Mouse (Mus musculus): ENCODE data around the gene Dlg2.

Dlg2 gene

DNA sequence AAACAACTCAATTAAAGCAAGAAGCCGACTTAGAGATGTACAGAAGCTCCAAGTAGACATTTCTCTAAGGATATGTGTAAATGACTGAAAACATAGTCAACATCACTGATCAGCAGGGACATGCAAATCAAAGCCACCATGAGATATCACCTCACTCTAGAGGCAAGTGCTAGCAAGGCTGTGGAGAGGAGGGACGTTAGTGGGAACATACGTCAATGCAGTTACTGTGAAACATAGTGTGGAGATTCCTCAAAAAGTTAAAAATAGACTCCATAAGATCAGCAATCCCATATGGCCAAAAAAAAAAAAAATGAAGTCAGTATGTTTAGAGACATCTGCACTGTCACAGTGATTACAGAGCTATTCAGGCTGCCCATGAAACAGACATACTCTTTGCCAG lies 349.2 kb downstream of the Dlg2 start:
- DNase-seq (ENCODE audit: low read depth, low spot score) = no peak

DNA sequence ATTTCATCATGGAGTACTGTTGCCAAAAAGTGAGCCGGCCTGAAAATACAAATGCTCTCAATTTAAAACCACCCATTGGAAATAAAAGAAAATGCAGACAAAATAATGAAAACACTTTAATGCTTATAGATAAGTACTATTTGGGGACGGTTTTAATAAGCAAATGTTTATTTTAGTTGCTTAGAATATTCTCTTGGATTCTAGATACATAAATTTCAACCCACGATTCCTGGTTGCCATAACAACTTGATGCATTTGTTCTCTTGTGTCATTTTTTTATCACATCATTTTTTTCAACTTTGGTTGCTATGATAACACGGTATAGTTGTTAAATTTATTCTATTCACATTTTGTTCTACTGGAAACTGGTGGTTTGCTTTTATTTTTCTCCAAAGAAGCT lies 364.8 kb downstream of the Dlg2 start:
- no peak for DNase-seq (ENCODE audit: low read depth, low spot score)

DNA sequence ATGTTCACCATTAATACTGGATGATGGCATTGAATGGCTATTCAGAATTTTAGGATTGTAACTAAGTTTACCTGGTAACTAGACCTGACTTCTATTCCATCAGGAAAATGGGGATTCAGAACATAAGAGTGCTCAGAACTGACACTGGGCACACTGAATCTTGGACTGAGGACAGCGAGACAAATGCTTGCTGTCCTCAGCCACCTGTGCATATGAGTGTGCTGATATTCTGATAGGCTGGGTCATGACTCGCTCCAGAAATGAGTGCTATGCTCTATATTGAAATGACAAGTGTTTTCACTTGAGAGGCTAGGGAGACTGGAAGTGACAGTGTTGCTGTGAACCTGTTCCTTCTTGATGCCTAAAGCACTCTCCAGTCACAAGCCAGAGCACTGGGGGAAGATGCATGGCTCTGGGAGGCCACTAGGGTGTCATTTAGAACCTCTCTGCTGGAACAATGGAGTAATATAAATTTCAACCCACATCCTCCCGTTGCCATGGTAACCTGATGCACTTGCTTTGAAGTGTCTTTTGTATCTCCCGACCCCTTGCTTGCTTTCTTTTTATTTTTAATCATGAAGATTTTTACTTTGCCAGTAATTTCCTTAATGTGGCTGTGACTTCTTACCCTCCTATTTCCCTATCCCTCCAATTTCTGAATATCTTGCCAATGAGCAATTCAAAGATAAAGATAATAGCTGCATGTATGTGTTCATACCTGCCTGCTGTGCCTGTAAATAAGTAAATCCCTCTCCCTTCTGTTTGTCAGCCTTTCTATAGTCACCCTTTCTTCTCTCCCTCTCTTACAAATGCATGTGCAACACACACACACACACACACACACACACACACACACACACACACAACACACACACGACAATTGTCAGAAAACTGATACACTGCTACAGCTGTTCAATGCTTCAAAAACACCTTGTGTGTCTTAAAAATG lies 367.1 kb downstream of the Dlg2 start:
- DNase-seq (ENCODE audit: low read depth, low spot score) = peak; percentile 25

DNA sequence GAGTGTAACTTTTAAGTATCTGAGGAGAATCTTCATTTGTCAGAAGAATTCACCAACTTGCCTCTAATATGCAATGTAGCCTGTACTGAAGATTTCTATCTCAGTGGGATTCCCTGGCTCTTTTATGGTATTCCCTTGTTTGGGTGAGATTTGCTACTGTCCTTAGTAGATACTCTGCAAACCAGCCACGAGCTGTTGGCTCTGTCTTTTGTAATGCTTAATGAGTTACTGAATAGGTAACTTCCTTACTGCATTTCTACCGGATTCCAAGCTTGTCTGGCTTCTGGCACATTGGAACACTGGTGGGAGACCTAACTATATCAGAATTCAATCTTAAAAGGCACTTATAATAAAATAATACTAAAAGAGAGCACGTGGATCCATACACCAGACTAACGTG lies 400.3 kb downstream of the Dlg2 start:
- peak; percentile 53 for DNase-seq (ENCODE audit: low read depth, low spot score)

DNA sequence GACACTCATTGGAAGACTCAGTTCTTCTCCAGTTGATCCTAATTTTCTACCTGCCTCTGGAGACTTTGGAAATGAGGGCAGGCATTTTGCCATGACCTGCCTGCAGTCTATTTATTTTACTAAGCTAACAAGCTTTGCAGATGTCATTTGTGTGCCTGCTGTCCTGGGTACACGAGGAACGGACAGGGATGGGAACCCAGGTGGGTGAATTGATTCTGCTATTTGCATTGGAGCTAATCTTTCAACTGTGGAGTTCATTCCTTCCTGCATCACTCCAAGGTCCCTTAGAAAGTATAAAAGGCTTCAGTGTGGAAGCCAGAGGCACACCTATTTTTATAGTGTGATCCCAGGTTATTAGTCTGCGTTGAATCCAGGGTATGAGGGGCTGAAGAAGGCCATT lies 406.3 kb downstream of the Dlg2 start:
- DNase-seq (ENCODE audit: low read depth, low spot score) = no peak

DNA sequence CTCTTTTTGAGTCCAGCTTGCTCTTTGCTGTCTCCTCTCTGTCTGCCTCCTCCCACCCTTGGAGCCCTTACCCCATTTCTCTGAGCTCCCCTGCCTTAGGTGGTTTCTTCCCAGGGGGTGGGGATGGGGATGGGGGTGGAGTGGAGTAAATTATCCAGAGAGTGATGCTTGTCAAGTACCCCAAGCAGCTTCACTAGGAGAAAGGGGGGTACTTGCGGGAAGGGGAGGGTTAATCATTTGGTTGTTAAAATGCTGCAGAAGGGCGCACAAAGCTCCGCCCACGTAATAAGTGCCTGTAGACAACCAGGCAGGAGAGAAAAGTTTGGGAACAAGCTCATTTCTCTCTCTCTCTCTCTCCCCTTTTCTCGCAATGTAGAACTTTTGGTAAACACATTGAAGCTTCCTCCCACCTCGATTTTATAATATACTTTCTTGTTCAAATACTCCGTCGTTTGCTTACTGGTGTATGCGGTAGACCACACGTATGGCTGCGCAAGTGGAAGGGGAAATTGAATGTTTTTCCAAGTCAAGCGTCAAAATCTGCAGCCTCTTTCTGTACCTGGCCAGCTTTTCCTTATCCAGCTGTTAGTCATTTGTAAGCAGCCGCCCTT lies 410.0 kb downstream of the Dlg2 start:
- peak; percentile 2 for DNase-seq (ENCODE audit: low read depth, low spot score)

DNA sequence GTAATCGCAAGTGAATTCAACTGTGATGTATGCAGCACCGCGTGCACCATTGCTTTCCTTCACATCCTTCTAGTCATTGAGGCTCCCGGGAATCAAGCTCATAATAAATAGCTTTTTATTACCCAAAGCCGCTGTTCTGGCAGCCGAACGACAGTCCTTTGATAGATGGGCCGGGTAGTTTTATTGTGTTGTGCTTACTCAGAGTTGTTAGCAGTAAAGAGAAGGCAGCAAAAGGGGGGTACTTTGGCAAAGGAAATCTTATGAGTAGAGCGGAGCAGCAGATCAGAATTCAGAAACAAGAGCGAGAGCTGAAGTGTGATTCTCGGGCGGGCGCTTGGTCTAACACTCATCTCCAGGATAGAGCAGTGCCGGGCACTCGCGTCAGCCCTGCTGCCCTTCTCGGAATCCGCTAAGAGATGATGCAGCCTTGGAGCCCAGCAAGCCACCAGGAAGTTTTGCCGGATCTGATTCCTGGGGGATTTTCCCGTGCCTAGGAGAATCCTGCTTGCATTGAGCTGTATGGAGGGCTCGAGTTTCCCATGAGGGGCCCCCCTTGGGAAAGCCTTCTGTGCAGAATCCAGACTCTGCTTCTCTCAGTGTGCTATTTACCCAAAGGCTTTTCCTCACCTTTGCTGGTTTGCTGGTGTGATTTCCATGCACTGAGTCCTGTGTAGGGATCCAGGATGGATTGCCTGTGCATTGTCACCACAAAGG lies 410.7 kb downstream of the Dlg2 start:
- DNase-seq (ENCODE audit: low read depth, low spot score) = peak; percentile 25

DNA sequence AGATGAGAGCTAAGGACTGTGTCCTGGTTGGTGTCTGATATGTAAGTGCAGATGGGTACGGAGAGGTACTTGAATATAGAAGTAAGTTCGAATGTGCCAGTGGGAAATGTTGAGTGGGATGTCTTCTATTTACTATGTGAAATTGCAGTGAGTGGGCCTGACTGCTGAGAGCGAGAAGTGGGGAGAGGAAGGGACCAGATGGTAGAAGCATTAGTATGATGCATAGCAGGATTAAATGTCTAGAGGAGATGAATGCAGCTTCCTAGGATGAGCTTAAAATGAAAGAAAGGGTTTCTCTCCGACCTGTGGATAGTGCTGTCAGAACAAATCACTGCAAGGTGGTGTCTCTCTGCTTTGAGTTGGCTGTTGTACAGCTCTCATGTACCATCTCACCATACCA lies 451.0 kb downstream of the Dlg2 start:
- DNase-seq (ENCODE audit: low read depth, low spot score) = no peak

DNA sequence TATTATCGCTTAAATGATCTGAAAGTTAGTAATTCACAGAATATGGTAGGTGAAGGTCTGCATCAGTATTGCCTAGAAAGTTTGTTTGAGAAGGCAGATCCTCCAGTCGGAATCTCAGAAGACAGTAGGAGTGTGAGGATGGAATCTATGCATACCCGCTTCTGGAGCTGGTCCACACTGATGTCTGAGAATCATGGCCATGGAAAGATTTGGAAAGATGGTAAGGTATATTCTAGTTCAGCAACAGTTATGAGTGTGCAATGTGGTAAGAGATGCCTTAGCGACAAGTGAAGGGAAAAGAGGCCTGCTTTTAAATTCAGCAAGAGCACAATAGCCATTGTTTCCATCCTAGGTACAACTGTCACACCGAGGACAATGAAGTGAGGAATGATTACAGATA lies 464.3 kb downstream of the Dlg2 start:
- no peak for DNase-seq (ENCODE audit: low read depth, low spot score)

DNA sequence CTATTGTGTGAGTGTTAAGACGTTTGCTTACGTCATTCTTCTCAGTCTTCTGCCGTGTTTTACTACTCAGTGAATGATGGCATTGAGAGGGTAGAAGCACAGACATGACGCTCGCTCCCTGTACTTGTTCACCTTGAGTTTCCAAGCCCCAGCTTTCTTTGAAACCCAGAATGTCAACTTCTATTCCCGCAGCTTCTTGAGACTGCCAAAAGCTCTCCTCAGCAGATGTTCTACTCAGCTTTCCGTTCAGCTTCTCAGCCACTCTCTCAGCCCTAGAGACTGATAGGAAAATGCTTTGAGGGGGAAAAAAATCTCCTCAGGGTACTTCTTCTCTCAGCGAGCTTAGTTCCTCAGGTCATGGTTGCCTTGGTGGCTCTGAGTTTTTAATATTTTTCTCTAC lies 470.6 kb downstream of the Dlg2 start:
- peak; percentile 6 for DNase-seq (ENCODE audit: low read depth, low spot score)

DNA sequence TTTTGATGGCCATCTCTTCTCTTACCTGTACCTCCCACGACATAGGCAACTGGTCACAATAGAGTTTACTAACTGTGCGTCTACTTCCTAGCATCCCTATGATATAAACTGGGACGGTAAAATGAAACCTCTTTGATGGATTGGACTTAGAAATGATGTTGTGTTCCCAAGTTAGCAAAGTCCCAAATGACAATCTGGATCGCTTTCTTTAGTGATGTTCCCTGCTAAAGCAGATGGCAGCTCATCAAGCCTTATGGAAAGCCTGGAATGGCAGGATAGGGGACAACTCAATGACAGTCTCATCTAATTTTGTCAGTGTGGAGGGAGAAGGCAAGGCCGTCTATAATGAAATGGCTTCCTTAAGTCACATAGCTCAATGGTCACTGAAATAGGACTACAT lies 472.7 kb downstream of the Dlg2 start:
- no peak for DNase-seq (ENCODE audit: low read depth, low spot score)

DNA sequence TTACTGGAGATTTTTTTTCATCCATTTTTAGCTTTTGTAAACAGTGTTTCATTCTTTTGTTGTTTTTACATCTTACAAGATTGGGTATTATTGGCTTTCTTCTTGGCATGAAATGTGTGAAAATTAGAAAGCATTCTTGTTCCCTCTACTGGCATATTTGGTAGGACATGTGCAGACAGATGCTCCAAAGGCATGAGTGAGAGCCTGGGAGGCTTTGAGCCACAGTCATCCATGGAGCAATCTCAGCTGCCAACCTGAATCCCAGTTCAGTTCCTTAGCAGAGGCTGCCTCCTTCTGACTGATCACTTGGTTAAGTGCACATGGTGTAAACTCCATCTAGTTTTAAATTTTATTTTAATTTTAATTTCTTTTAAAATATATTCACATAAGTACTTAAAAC lies 500.8 kb downstream of the Dlg2 start:
- DNase-seq (ENCODE audit: low read depth, low spot score) = no peak

DNA sequence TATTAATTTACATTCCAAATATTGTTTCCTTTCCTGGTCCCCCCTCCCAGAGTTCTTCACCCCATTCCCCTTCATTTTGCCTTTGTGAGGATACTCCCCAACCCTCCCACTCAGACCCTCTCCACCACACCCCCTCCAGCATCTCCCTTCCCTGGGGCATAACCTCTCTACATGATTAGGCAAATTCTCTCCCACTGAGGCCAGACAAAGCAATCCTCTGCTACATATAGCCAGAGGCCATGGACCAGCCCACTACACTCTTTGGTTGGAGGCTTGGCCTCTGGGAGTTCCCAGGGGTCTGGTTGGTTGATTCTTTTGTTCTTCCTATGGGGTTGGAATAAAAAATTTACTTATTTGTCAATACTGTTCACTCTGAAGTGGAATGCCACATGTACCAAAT lies 505.6 kb downstream of the Dlg2 start:
- peak; percentile 2 for DNase-seq (ENCODE audit: low read depth, low spot score)

DNA sequence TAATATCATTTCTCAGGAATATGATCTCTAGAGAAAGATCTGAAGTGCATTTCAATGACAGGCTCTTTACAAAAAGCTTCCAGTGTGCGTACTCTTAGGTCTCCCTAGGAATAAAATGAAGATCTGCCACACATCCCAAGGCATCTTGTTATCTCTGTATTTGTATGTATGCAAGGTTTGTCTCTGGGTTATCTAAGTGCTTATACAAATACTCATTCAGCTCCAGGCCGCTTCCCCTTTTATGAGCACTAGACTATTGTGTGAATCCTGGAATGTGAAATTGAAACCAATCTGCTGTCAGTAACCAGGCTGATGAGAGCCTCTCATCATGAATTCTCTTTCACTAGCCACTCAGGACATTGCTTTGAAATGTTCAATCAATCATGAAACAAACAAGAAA lies 534.2 kb downstream of the Dlg2 start:
- no peak for DNase-seq (ENCODE audit: low read depth, low spot score)

DNA sequence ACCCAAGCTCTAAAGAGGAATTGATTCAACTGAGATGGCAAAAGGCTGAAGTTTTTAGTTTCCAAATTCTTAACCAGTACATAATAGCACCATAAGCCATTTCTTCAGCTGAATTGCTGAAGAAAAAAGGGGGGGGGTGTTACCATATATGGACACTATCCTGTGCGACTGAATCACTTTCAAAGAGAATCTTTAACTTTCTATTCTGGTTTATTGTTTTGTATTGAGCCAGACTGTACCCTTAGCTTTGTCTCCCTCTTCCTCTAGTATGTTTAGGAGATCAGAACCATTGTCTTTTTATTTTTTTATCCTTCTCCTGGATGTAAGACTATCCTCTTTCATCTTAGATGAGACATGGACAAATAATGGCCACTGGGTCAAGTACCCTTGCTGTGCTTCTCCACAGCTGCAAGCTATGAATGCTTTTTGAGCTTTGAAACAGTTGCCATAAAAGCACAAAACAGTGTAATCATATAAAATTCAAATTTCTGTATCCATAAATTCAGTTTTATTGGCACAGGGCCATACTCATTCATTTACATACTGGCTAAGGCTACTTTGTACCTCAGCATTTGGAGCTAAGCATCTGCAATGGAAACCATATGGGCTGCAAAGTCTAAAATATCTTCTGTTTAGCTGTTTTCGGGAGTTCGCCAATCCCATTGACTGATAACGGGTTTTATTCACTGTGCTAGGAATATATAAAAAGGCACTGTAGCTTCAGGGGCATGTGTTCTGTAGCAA lies 568.7 kb downstream of the Dlg2 start:
- DNase-seq (ENCODE audit: low read depth, low spot score) = no peak

DNA sequence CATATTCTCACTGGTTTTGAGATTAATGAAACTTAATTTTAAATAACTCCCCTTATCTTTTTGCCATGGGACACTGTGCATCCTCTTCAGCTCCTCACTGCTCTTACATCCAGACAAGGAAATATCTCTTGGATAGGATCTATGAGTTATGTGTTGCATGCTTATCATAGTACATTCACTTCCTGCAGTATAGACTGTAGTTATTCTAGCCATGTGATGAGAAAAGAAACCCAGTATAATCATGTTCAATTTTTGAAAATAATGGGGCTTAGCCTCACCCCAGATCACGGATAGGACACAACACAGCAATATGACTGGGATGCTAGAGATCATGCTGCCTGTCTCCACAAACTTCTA lies 569.2 kb downstream of the Dlg2 start:
- no peak for DNase-seq (ENCODE audit: low read depth, low spot score)

DNA sequence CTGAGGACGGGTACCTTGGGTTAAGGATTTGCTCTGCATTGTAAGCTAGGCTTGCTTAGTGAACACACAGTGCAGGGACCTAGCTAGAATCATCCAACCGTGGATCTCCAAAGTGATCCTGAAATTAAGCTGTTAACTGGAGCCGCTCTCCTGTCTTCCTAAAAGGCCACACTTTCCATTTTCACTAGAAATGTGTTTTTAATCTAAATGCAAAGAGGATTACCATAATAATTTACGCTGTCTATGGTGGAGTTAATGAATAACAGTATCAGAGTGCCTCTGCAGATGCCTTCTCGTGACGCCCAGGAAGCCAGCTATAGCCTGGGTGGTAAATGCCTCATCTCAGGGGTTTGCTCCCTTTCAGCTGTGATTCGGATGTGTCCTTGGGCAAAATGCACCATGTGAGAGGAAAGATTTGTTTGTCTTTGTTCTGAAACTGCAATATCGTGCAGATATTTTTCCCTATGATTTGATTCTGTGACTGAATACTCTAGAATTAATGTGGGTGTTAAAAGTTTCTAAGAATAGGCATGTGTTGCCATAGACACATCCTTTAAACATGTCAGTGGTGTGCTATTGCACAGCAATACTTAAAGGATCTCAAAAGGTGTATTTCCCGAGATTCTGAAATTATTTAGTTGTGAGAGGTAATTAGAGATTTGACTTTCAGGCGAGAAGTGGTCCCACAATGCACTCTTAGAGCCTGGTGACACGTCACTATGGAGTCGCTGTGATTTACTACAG lies 587.0 kb downstream of the Dlg2 start:
- DNase-seq (ENCODE audit: low read depth, low spot score) = no peak

DNA sequence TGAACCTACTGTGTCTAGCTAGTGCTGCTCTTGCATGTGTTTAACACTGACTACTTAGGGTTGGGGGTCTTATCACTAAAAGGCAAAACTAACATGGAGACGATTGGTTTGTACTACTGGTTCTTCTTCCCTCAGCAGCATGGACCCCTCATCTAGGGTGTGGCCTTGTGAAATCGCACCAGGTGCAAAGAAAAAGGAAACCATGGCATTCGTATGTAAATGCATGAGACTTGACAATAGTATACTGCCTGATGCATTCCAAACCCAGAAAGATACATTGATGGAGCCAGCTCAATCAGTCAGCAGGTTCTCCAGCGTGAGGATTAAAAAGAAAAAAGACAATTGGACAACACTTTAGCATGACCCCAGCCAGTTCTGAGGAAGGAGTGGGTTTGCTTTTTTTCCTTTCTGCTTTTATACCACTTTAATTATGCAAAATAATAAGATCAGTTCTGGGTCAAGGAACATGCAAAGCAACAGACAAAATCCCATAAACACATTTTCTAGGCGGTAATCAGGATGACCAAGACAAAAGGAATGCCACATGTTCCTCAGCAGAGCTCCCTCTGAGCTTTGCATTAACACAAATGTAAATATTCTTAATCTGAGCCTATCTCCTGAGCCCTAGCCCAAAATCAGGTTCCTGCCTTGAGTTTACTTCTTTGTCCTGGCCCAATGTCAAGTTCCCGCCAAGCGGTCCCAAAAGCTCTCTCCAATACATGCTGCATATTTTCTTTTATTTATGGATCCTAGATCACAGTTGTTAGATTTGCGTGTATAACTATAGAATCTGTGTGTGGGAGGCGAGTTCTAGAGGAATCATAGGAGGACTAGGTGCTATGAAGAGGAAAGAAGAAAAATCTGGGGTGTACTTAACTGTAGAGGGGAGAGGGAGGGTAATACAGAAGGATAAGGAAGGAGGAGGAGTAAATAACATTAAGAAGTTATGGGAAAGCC lies 595.6 kb downstream of the Dlg2 start:
- DNase-seq (ENCODE audit: low read depth, low spot score) = no peak

DNA sequence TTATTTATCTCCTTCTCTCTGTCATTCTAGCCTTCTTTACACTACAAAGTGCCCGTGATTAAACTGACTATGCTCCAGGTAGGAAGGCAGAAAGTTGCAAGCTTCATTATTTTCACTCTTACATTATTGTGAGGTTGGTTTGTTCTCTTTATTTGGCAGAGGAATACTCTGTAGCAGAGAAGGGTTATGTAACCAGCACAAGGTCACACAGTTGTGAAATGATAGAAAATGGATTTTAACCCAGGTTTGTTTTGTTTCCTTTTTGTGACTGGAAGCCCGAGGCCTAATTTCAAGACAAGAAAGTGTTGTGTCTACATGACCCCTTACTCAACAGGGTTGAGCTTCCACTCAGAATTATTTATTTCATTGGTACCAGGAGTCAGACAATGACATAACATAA lies 609.6 kb downstream of the Dlg2 start:
- DNase-seq (ENCODE audit: low read depth, low spot score) = no peak

Data from ZHBTc4 (cell line).